Mouse (Mus musculus) lung, adult 2 months (tissue): Measurements from ENCODE around the gene Naa80. TPM values are rescaled to one million over a fixed set of nuclear protein-coding genes. Genes with fewer than 3 reads are reported as not detected.
A peak's percentile ranks its signal among the peaks of the same experiment; 100 is the strongest.

Experiments used
- DNase-seq: peaks from one replicate; pipeline ENCODE4 v3.0.0; 2022
- H3K4me1 ChIP-seq: fragments of 200-500 bp; 2 replicates; pipeline ENCODE4 v1.6.1; 2011; ENCODE audit warnings: low read length; ENCODE audit not compliant: control insufficient read depth, insufficient read depth
- H3K4me3 ChIP-seq: fragments of 200-500 bp; replicated peaks from 2 replicates; pipeline ENCODE3; 2011; ENCODE audit warnings: low read depth, mild to moderate bottlenecking, control low read depth, low read length; ENCODE audit errors: extremely low read depth
- CTCF ChIP-seq: fragments of 200-500 bp; IDR thresholded peaks from 2 replicates; pipeline ENCODE4 v1.5.1; 2011; ENCODE audit warnings: mild to moderate bottlenecking, low read length, control low read depth; ENCODE audit not compliant: insufficient read depth
- POLR2A ChIP-seq: fragments of 200-500 bp; IDR thresholded peaks from 2 replicates; pipeline ENCODE4 v1.6.1; 2011; ENCODE audit warnings: low read depth, mild to moderate bottlenecking, control low read depth, low read length, borderline replicate concordance; ENCODE audit errors: extremely low read depth
- WGBS: fragments of 180-500 bp; shearing (Covaris S2); methylation state at CpG from one replicate; pipeline ENCODE4 v1.1.7; 2018; 5-methylcytosine and 5-hydroxymethylcytosine counted together
- polyA plus RNA-seq: library from polyadenylated mRNA; depleted of rRNA; stranded (reverse); fragments of >200 nt; gene quantifications from 2 replicates; pipeline ENCODE4 v1.2.3, GENCODE M21; 2012

The Naa80 gene
- polyA plus RNA-seq, 1 experiment: 87.8 TPM

GRCm38 (mm10) chr9:107625351-107626128, 46.9 kb downstream of the Naa80 start:
- 80% methylated on average over 12 of the region's 12 CpGs for WGBS
- H3K4me1 ChIP-seq: peaks cover 70% of the 10 kb centered on the region
- peak; percentile 7 for DNase-seq
- TF ChIP-seq CTCF: 0 out of 2 replicates have a peak, but pooled peaks have one; percentile 15
- TF ChIP-seq POLR2A: no peak
- no peak overlapping the region for H3K4me3 ChIP-seq

GRCm38 (mm10) chr9:107626158-107626843, 47.6 kb downstream of the Naa80 start:
- no peak for TF ChIP-seq POLR2A
- TF ChIP-seq CTCF: no peak
- peak; percentile 14 for DNase-seq
- peak overlapping the region; percentile 20 for H3K4me3 ChIP-seq
- peaks cover 70% of the 10 kb centered on the region for H3K4me1 ChIP-seq
- WGBS: 22% methylated on average over 14 of the region's 15 CpGs

- TF ChIP-seq CTCF (peak; percentile 78), POLR2A (no peak)
- Histone ChIP-seq H3K4me3 (peak overlapping the region; percentile 20), H3K4me1 (peaks cover 74% of the 10 kb centered on the region)
- DNase-seq: peak; percentile 78
- WGBS: 0% methylated on average over 2 of the region's 2 CpGs
Observed at GRCm38 (mm10) chr9:107626844-107627277, 48.2 kb downstream of the Naa80 start.

GRCm38 (mm10) chr9:107627387-107628255, 48.9 kb downstream of the Naa80 start:
- H3K4me1 ChIP-seq: peaks cover 82% of the 10 kb centered on the region
- TF ChIP-seq CTCF (no peak), POLR2A (no peak)
- H3K4me3 ChIP-seq: no peak overlapping the region
- 28% methylated on average over 20 of the region's 20 CpGs for WGBS
- peak; percentile 9 for DNase-seq

- Histone ChIP-seq H3K4me3 (peak overlapping the region; percentile 45), H3K4me1 (peaks cover 81% of the 10 kb centered on the region)
- DNase-seq: peak; percentile 34
- TF ChIP-seq POLR2A (0 out of 2 replicates have a peak, but pooled peaks have one; percentile 32), CTCF (no peak)
- WGBS: 20% methylated on average over 15 of the region's 15 CpGs
Observed at GRCm38 (mm10) chr9:107628721-107629410, 50.2 kb downstream of the Naa80 start.

GRCm38 (mm10) chr9:107629411-107629730, 50.7 kb downstream of the Naa80 start:
- TF ChIP-seq CTCF (no peak), POLR2A (no peak)
- no peak overlapping the region for H3K4me3 ChIP-seq
- H3K4me1 ChIP-seq: peaks cover 76% of the 10 kb centered on the region
- DNase-seq: no peak
- WGBS: 14% methylated on average over 4 of the region's 4 CpGs

GRCm38 (mm10) chr9:107629901-107630425, 51.3 kb downstream of the Naa80 start:
- H3K4me3 ChIP-seq: no peak overlapping the region
- WGBS: 22% methylated on average over 14 of the region's 14 CpGs
- peaks cover 71% of the 10 kb centered on the region for H3K4me1 ChIP-seq
- peak; percentile 28 for DNase-seq
- TF ChIP-seq POLR2A (no peak), CTCF (no peak)

- TF ChIP-seq POLR2A (no peak), CTCF (no peak)
- H3K4me3 ChIP-seq: no peak overlapping the region
- peak; percentile 13 for DNase-seq
- 9% methylated on average over 4 of the region's 4 CpGs for WGBS
- H3K4me1 ChIP-seq: peaks cover 66% of the 10 kb centered on the region
Observed at GRCm38 (mm10) chr9:107630576-107630975, 51.9 kb downstream of the Naa80 start.

- TF ChIP-seq POLR2A: no peak
- TF ChIP-seq CTCF: no peak
- 45% methylated on average over 9 of the region's 9 CpGs for WGBS
- DNase-seq: no peak
- H3K4me1 ChIP-seq: peaks cover 65% of the 10 kb centered on the region
- no peak overlapping the region for H3K4me3 ChIP-seq
Observed at GRCm38 (mm10) chr9:107631311-107631826, 52.7 kb downstream of the Naa80 start.
